Comparison of ENCODE assay signal across 27 mouse cellular contexts in the genomic region with DNA sequence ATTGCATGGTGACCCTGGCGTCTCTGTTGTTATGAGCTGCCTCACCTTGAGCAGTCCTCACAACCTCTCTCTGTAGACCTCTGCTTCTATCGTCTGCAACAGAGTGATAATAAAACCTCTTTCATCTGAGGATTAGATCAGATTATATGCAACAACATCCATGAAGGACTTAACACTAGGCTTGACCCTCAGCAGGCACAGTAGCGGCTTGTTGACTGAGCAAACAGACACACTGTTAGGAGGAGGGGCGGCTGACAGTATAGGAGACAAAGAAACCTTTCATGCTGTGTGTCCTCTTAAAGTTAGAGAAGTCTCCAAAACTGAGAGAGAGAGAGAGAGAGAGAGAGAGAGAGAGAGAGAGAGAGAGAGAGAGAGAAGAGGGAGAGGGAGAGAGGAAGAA.
"Had no signal": no experiment of that assay in that cellular context is flagged by ENCODE, and none has a peak within 500 bp of the region (broad histone marks: within the 10 kb centered on the region; RNA-seq: fewer than 3 reads in every experiment).

No protein-coding gene starts in this region.

- DNase-seq: gastrocnemius, postnatal 14 days; gastrocnemius, postnatal 36 days; heart, adult 11 months; heart, adult 2 months; heart, postnatal 14 days; heart, postnatal 36 days; kidney, adult 11 months; kidney, adult 2 months; kidney, adult 9 months; kidney, postnatal 14 days; kidney, postnatal 36 days; layer of hippocampus, adult 9-11 months; layer of hippocampus, postnatal 36 days; liver; liver, embryonic 13.5 days had no signal

- ATAC-seq: hindbrain, postnatal 0 days; intestine, embryonic 16.5 days had no signal

- H3K36me3 ChIP-seq: heart, embryonic 13.5 days; heart, embryonic 15.5 days; hindbrain, embryonic 13.5 days; hindbrain, embryonic 15.5 days; kidney, embryonic 15.5 days; limb, embryonic 10.5 days; limb, embryonic 12.5 days; liver, embryonic 13.5 days had no signal

- H3K9me3 ChIP-seq: limb, embryonic 10.5 days; liver, embryonic 13.5 days had no signal

- H3K27ac ChIP-seq: heart, adult 2 months; heart, embryonic 13.5 days; heart, embryonic 15.5 days; hindbrain, embryonic 13.5 days; hindbrain, embryonic 15.5 days; hindbrain, postnatal 0 days; kidney, embryonic 15.5 days; kidney, postnatal 0 days; limb, embryonic 10.5 days; limb, embryonic 12.5 days; liver, embryonic 13.5 days had no signal

- H3K4me2 ChIP-seq: heart, embryonic 11.5 days; heart, embryonic 13.5 days; heart, embryonic 15.5 days; hindbrain, embryonic 13.5 days; hindbrain, embryonic 15.5 days; kidney, embryonic 15.5 days; limb, embryonic 12.5 days; liver, embryonic 11.5 days; liver, embryonic 13.5 days had no signal

- H3K4me3 ChIP-seq: heart, adult 2 months; heart, embryonic 13.5 days; heart, embryonic 15.5 days; hindbrain, embryonic 13.5 days; hindbrain, embryonic 15.5 days; kidney, embryonic 15.5 days; limb, embryonic 10.5 days; limb, embryonic 12.5 days; liver, embryonic 13.5 days had no signal

- H3K9ac ChIP-seq: heart, embryonic 13.5 days; heart, embryonic 15.5 days; hindbrain, embryonic 13.5 days; hindbrain, embryonic 15.5 days; kidney, embryonic 15.5 days; limb, embryonic 12.5 days; liver, embryonic 13.5 days had no signal

- H3K4me1 ChIP-seq: heart, embryonic 13.5 days; heart, embryonic 15.5 days; liver, embryonic 13.5 days had no signal
